ENCODE assay signal across 12 mouse cellular contexts in genomic region chr12:64550915-64551570, GRCm38 (mm10).
DNase-seq lines count a peak whose midpoint lies in the region; ATAC-seq lines count a peak whose summit lies in the region.
"Had no signal": no experiment of that assay in that cellular context is flagged by ENCODE, and none has a peak within 500 bp of the region (broad histone marks: within the 10 kb centered on the region; RNA-seq: fewer than 3 reads in every experiment).

No protein-coding gene starts in this region.

- no peak overlapping the region for H3K27ac ChIP-seq in limb, embryonic 11.5 days (replicated peaks; ENCODE audit: low read depth, low read length)
- no peak overlapping the region for H3K27ac ChIP-seq in limb, embryonic 10.5 days
- H3K27ac ChIP-seq in forebrain, embryonic 11.5 days (ENCODE audit: low read depth, low read length): no peak overlapping the region
- H3K27ac ChIP-seq in midbrain, embryonic 10.5 days (replicated peaks): peak overlapping the region; percentile 28; the same call in 1 of the 2 replicates

- no peak overlapping the region for H3K4me3 ChIP-seq in limb, embryonic 11.5 days (ENCODE audit: low read depth, low read length)
- H3K4me3 ChIP-seq in limb, embryonic 10.5 days: no peak overlapping the region
- H3K4me3 ChIP-seq in forebrain, embryonic 11.5 days (ENCODE audit: low read depth, low read length): no peak overlapping the region
- no peak overlapping the region for H3K4me3 ChIP-seq in midbrain, embryonic 10.5 days

- no peaks in the 10 kb centered on the region for H3K4me1 ChIP-seq in limb, embryonic 11.5 days (ENCODE audit: control insufficient read depth, insufficient read depth, low read length)
- no peaks in the 10 kb centered on the region for H3K4me1 ChIP-seq in limb, embryonic 10.5 days
- H3K4me1 ChIP-seq in forebrain, embryonic 11.5 days (replicated peaks; ENCODE audit: control insufficient read depth, insufficient read depth, low read length): no peaks in the 10 kb centered on the region
- H3K4me1 ChIP-seq in midbrain, embryonic 10.5 days: peaks cover 6% of the 10 kb centered on the region

- 19% methylated on average over 2 of the region's 2 CpGs for WGBS in limb, embryonic 11.5 days
- WGBS in limb, embryonic 10.5 days: 18% methylated on average over 2 of the region's 2 CpGs
- 22% methylated on average over 2 of the region's 2 CpGs for WGBS in forebrain, embryonic 11.5 days
- 12% methylated on average over 2 of the region's 2 CpGs for WGBS in midbrain, embryonic 10.5 days

- no peaks in the 10 kb centered on the region for H3K9me3 ChIP-seq in limb, embryonic 11.5 days (ENCODE audit: control insufficient read depth, low read length)
- H3K9me3 ChIP-seq in limb, embryonic 10.5 days (replicated peaks): no peaks in the 10 kb centered on the region
- H3K9me3 ChIP-seq in forebrain, embryonic 11.5 days (ENCODE audit: control insufficient read depth, low read length): no peaks in the 10 kb centered on the region
- H3K9me3 ChIP-seq in midbrain, embryonic 10.5 days (replicated peaks): no peaks in the 10 kb centered on the region

- DNase-seq in limb, embryonic 11.5 days (ENCODE audit: low spot score): peak; percentile 23
- DNase-seq in limb, embryonic 10.5 days (ENCODE audit: low spot score): no peak
- DNase-seq in forebrain, embryonic 11.5 days (ENCODE audit: low spot score): peak; percentile 58
- DNase-seq in midbrain, embryonic 10.5 days (ENCODE audit: low spot score): peak; percentile 53
- peak; percentile 11 for DNase-seq in retina, postnatal 1 day
- no peak for DNase-seq in frontal cortex, postnatal 10 days (ENCODE audit: low spot score in 2 of 2)
- no peak for DNase-seq in natural killer cell, adult 2 months (ENCODE audit: low spot score in 2 of 2)
- no peak for DNase-seq in heart, adult 11 months
- DNase-seq: cerebellum, postnatal 36 days; heart, postnatal 4 days; kidney, postnatal 14 days; thymus, adult 2 months had no signal

- no peak overlapping the region for H3K9ac ChIP-seq in limb, embryonic 11.5 days (ENCODE audit: low read length)
- no peak overlapping the region for H3K9ac ChIP-seq in forebrain, embryonic 11.5 days (ENCODE audit: low read length)

- ATAC-seq in limb, embryonic 11.5 days (ENCODE audit: insufficient number of reproducible peaks, low FRiP score, low TSS enrichment, low read depth): no peak
- ATAC-seq in forebrain, embryonic 11.5 days (replicated peaks; ENCODE audit: low FRiP score): peak; percentile 98

- H3K4me2 ChIP-seq in limb, embryonic 11.5 days (ENCODE audit: low read depth, severe bottlenecking): no peak overlapping the region
- no peak overlapping the region for H3K4me2 ChIP-seq in forebrain, embryonic 11.5 days (ENCODE audit: low read depth, low read length, severe bottlenecking)

- no peaks in the 10 kb centered on the region for H3K36me3 ChIP-seq in limb, embryonic 11.5 days (ENCODE audit: control insufficient read depth, insufficient read depth, low read length)
- H3K36me3 ChIP-seq in limb, embryonic 10.5 days: no peaks in the 10 kb centered on the region
- no peaks in the 10 kb centered on the region for H3K36me3 ChIP-seq in forebrain, embryonic 11.5 days (ENCODE audit: control insufficient read depth, insufficient read depth, low read length)
- H3K36me3 ChIP-seq in midbrain, embryonic 10.5 days: no peaks in the 10 kb centered on the region

- no peaks in the 10 kb centered on the region for H3K27me3 ChIP-seq in limb, embryonic 11.5 days (ENCODE audit: control insufficient read depth, insufficient read depth, low read length)
- no peaks in the 10 kb centered on the region for H3K27me3 ChIP-seq in limb, embryonic 10.5 days (ENCODE audit: low read depth, poor library complexity, severe bottlenecking)
- no peaks in the 10 kb centered on the region for H3K27me3 ChIP-seq in forebrain, embryonic 11.5 days (ENCODE audit: control insufficient read depth, insufficient read depth, low read length)
- no peaks in the 10 kb centered on the region for H3K27me3 ChIP-seq in midbrain, embryonic 10.5 days (ENCODE audit: low read depth, poor library complexity, severe bottlenecking)

Comparison
In these comparisons a context has a peak if more than half of its experiments do, and no peak if none do; other contexts are left out.
1. DNase-seq: peak in limb, embryonic 11.5 days (single experiment), forebrain, embryonic 11.5 days (single experiment), midbrain, embryonic 10.5 days (single experiment) and retina, postnatal 1 day (single experiment); none in limb, embryonic 10.5 days (single experiment), frontal cortex, postnatal 10 days (0 of 2), natural killer cell, adult 2 months (0 of 2) and heart, adult 11 months (single experiment).